Mouse (Mus musculus) lung, embryonic 14.5 days (tissue): ENCODE data around the gene Tet3. TPM values are rescaled to one million over a fixed set of nuclear protein-coding genes. Genes with fewer than 3 reads are reported as not detected.

ENCODE experiments used
- ATAC-seq: fragments of 200-750 bp; cut with Nextera tagmentation; 2 replicates; pipeline ENCODE4 v1.8.0; 2017; ENCODE audit warnings: mild to moderate bottlenecking, moderate TSS enrichment, moderate library complexity; ENCODE audit not compliant: insufficient read depth
- DNase-seq: peaks from one replicate; pipeline ENCODE4 v3.0.0-alpha.2; 2015
- H3K27ac ChIP-seq: fragments of 300-500 bp; sonication (generic); 2 replicates; pipeline ENCODE4 v1.5.1; 2014; ENCODE audit warnings: low read depth, mild to moderate bottlenecking, moderate library complexity
- H3K27me3 ChIP-seq: fragments of 300-500 bp; sonication (generic); 2 replicates; pipeline ENCODE4 v1.6.1; 2014; ENCODE audit warnings: low read length, control low read depth; ENCODE audit not compliant: insufficient read depth
- H3K36me3 ChIP-seq: fragments of 300-500 bp; sonication (generic); 2 replicates; pipeline ENCODE4 v1.6.1; 2014; ENCODE audit warnings: control low read depth; ENCODE audit not compliant: insufficient read depth
- H3K4me1 ChIP-seq: fragments of 300-500 bp; sonication (generic); 2 replicates; pipeline ENCODE4 v1.6.1; 2014; ENCODE audit warnings: antibody characterized with exemption, control low read depth; ENCODE audit not compliant: insufficient read depth
- H3K4me2 ChIP-seq: fragments of 300-500 bp; sonication (generic); 2 replicates; pipeline ENCODE4 v1.6.1; 2014; ENCODE audit warnings: mild to moderate bottlenecking
- H3K4me3 ChIP-seq: fragments of 300-500 bp; sonication (generic); 2 replicates; pipeline ENCODE4 v1.5.1; 2014; ENCODE audit warnings: low read depth, low read length
- H3K9ac ChIP-seq: fragments of 300-500 bp; sonication (generic); 2 replicates; pipeline ENCODE4 v1.6.1; 2014
- H3K9me3 ChIP-seq: fragments of 300-500 bp; sonication (generic); 2 replicates; pipeline ENCODE4 v1.6.1; 2016; ENCODE audit warnings: low read depth, low read length, control low read depth
- CTCF ChIP-seq: IDR thresholded peaks from 2 replicates; pipeline ENCODE4 v1.5.1; 2016; ENCODE audit warnings: antibody characterized with exemption, low read depth
- WGBS: fragments of 180-500 bp; shearing (Covaris S2); extraction: QIAGEN DNeasy Blood & Tissue Kit; methylation state at CpG from one replicate; pipeline ENCODE4 v1.1.7; 2014; 5-methylcytosine and 5-hydroxymethylcytosine counted together
- polyA plus RNA-seq: library from polyadenylated mRNA; unstranded; fragments of >200 nt; fragmentation: Nextera tagmentation; extraction: Ambion mirVana; gene quantifications from 2 replicates; pipeline ENCODE4 v1.2.1, GENCODE M21; 2014

The Tet3 gene
- polyA plus RNA-seq, 1 experiment from 2014 or later = 34.4 TPM

DNA sequence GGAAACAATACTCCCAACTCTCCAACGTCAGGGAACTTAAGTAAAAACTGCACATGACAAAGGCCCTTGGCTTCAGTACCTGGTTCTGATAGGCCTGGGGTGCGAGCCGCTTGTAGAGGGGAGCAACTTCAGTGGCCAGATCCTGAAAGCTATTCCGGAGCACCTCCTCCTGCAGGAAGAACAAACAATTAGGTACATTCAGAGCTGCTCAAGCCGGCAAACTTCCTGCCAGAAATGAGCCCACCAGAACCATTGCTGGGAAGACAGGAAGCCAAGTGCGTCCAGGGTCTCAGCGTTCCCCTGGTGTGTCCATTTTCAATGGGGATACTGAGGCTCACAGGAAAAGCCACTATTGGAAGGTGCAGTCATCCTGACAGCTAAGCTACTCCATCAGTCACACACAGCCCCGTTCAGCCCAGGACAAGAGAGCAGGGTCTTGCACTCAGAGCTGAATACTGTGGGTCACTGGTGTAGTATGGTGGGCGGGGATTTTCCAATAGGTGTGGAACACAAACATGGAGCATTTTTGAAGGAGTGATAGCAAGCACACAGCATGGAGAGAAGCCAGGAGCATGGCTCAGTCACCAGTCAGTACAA, 85.1 kb downstream of the Tet3 start:
- TF ChIP-seq CTCF = no peak
- no peak overlapping the region for H3K4me2 ChIP-seq
- ATAC-seq = no peak
- no peak overlapping the region for H3K27ac ChIP-seq
- H3K27me3 ChIP-seq = no peaks in the 10 kb centered on the region
- 79% methylated on average over 9 of the region's 9 CpGs for WGBS
- no peak for DNase-seq
- H3K4me1 ChIP-seq = no peaks in the 10 kb centered on the region
- H3K36me3 ChIP-seq = peaks cover 100% of the 10 kb centered on the region
- no peak overlapping the region for H3K9ac ChIP-seq
- H3K9me3 ChIP-seq = no peaks in the 10 kb centered on the region
- no peak overlapping the region for H3K4me3 ChIP-seq

DNA sequence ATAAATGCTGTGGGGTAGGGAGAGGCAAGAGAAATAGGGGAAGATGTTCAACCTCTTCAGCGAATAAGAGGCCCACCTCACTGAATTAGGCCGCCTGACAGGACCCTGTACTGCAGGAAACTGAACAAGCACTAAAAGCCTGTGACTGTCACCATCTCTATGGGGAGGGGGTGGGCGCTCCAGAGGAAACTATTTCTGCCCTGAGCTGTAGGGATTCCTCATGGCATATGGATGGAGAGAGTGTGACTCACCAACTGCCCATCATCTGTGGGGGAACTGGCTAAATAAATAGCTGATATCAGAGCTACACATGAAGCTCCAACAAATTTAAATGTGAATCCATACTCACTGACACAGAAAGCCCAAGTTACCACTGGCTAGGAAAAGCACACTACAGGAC, 87.5 kb downstream of the Tet3 start:
- no peak for DNase-seq
- Histone ChIP-seq H3K4me1 (no peaks in the 10 kb centered on the region), H3K36me3 (peaks cover 99% of the 10 kb centered on the region), H3K4me2 (no peak overlapping the region), H3K9me3 (no peaks in the 10 kb centered on the region), H3K27ac (no peak overlapping the region), H3K4me3 (no peak overlapping the region), H3K27me3 (no peaks in the 10 kb centered on the region), H3K9ac (no peak overlapping the region)
- ATAC-seq = no peak
- TF ChIP-seq CTCF = no peak
- 81% methylated on average over 3 of the region's 3 CpGs for WGBS

DNA sequence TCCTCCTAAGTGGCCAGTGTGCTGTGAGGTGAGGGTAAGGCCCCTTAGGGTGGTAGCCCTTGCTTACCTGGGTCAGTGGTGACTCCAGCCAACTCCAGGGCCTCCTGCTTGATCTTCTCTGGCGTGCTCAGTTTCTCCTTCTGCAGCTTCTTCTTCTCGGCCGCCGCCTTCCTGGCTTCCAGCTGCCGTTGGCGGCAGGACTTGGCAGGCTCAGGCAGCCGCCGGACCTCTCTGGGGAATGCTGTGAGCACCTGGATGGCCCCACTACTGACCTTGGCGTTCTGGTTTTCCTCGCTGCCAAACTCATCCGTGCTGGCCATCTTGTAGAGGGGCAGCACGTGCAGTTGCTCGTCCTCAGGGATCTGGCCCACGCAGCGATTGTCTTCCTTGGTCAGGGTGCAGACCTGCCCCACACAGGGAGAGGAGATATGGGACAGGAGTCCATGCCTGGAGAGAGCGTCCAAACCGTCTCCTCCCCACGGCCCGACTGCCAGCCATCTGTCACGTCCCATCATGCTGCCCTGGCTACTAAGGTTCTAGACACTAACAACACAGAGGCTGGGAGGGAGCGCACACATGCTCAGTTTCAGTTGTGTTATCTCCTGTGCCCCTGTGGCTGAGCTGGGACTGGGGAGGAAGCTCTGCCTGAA, 88.4 kb downstream of the Tet3 start:
- no peaks in the 10 kb centered on the region for H3K9me3 ChIP-seq
- no peak for ATAC-seq
- H3K36me3 ChIP-seq = peaks cover 97% of the 10 kb centered on the region
- no peak overlapping the region for H3K9ac ChIP-seq
- WGBS = 85% methylated on average over 21 of the region's 21 CpGs
- no peak overlapping the region for H3K4me2 ChIP-seq
- H3K27ac ChIP-seq = no peak overlapping the region
- no peak for TF ChIP-seq CTCF
- DNase-seq = no peak
- no peaks in the 10 kb centered on the region for H3K4me1 ChIP-seq
- H3K4me3 ChIP-seq = no peak overlapping the region
- H3K27me3 ChIP-seq = no peaks in the 10 kb centered on the region

DNA sequence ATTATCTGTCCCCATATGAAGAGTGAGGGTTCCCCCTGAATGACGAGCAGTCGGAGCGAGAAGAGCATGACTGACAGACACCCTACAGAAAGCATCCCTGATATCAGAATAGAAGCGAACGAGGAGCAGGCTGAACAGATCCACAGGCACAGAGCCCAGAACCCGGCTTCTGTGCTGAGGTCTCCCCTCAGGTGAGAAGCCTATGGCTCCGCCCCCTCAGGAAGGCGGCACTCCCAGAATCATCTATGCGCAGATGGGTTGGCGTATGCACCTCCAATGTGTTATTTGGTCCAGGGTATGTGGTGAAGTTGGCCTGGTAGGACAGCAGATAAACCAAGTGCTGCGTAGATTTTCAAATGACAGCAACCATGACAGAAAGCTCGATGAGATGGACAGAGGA, 95.8 kb downstream of the Tet3 start:
- DNase-seq (no peak), ATAC-seq (no peak)
- TF ChIP-seq CTCF = no peak
- no peaks in the 10 kb centered on the region for H3K27me3 ChIP-seq
- H3K4me3 ChIP-seq = no peak overlapping the region
- H3K9ac ChIP-seq = no peak overlapping the region
- peaks cover 76% of the 10 kb centered on the region for H3K36me3 ChIP-seq
- H3K4me2 ChIP-seq = no peak overlapping the region
- 87% methylated on average over 12 of the region's 12 CpGs for WGBS
- no peaks in the 10 kb centered on the region for H3K4me1 ChIP-seq
- H3K9me3 ChIP-seq = no peaks in the 10 kb centered on the region
- no peak overlapping the region for H3K27ac ChIP-seq

DNA sequence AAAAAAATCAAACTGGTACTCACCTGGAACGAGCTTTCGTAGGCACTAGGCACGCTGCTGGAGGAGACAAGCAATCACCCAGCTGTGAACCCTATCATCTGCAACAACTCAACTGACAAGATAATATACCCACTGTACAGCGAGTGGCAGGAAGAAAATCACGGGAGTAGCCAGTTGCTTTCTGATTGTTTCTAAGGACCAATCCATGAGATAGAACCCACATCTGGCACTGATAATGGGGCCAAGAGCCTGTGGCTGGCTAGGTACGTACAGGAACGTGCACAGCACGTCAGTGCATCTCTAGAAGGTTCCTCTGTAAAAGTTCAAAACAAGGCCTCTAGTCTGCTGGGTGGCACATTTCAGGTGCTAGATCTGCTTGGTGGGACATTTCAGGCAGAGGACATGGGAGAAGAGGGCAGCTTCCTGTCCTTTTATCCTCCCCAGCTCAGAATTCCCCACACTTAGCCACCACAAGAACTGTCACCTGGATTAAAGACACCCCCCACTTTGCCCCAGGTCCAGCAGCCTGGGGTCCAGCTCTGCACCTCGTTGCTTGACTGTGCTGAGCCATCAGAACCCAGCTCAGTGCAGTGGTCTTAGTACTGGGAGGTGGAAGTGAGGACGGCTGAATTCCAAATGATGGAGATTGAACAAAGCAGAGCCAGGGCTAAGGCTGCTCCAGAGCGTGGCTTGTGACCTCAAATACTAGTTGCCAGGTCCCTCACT, 97.2 kb downstream of the Tet3 start:
- no peak overlapping the region for H3K4me2 ChIP-seq
- DNase-seq (no peak), ATAC-seq (no peak)
- H3K4me1 ChIP-seq = no peaks in the 10 kb centered on the region
- no peaks in the 10 kb centered on the region for H3K9me3 ChIP-seq
- no peak for TF ChIP-seq CTCF
- H3K36me3 ChIP-seq = peaks cover 75% of the 10 kb centered on the region
- no peak overlapping the region for H3K9ac ChIP-seq
- no peaks in the 10 kb centered on the region for H3K27me3 ChIP-seq
- no peak overlapping the region for H3K4me3 ChIP-seq
- no peak overlapping the region for H3K27ac ChIP-seq
- 77% methylated on average over 11 of the region's 11 CpGs for WGBS

DNA sequence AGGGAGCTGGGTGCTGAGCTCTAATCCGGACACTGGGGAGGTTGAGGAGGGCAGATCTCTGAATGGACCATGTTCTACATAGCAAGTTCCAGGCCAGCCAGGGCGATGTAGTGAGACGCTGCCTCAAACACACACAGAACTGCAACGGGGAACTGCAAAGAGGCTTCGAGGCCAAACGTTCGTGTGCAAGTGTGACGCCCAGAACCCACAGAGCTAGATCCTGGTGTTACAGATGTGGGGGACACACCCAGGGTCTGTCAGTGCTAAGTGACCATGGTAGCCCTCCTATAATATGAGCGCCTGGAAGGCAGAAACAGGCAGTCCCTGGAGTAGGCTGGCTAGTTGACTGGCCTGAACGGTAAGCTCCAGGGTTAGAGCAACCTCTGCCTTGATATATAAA, 101.4 kb downstream of the Tet3 start:
- Histone ChIP-seq H3K4me1 (no peaks in the 10 kb centered on the region), H3K9ac (no peak overlapping the region), H3K9me3 (no peaks in the 10 kb centered on the region), H3K4me2 (no peak overlapping the region), H3K4me3 (no peak overlapping the region), H3K36me3 (peaks cover 75% of the 10 kb centered on the region), H3K27ac (no peak overlapping the region), H3K27me3 (no peaks in the 10 kb centered on the region)
- DNase-seq (no peak), ATAC-seq (no peak)
- TF ChIP-seq CTCF = no peak
- WGBS = 89% methylated on average over 10 of the region's 10 CpGs

DNA sequence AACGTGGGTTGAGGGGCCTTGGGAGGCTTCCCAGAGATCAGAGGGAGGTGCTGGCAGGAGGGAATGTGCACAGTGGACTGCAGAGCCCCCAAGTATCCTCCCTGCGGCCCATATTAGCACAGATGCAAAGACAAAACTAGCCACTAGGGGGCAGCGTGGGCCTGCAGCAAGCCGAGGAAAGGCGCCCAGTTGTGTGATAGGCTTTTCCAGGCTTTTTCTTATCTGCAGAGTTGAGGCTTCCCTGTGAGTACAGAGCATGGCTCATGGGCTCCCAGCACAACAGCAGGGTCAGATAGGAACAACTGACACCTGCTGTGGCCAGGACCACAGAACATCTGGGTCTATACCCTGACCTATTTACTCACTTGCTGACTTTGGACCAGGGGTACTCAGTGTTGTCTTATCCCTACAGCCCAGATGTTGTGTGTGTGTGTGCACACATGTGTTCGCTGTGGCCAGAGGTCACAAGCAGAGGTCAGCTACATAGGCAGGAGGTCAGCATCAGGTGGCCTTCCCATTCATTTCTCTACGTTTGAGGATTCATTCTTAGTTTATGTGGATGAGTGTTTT, 102.2 kb downstream of the Tet3 start:
- H3K4me1 ChIP-seq = no peaks in the 10 kb centered on the region
- H3K27ac ChIP-seq = no peak overlapping the region
- peak; percentile 67; the same call in 1 of the 2 replicates for ATAC-seq
- no peaks in the 10 kb centered on the region for H3K9me3 ChIP-seq
- peak; percentile 98 for TF ChIP-seq CTCF
- peaks cover 71% of the 10 kb centered on the region for H3K36me3 ChIP-seq
- WGBS = 25% methylated on average over 7 of the region's 7 CpGs
- H3K4me3 ChIP-seq = no peak overlapping the region
- H3K27me3 ChIP-seq = no peaks in the 10 kb centered on the region
- H3K9ac ChIP-seq = no peak overlapping the region
- peak; percentile 93 for DNase-seq
- no peak overlapping the region for H3K4me2 ChIP-seq
